Mouse (Mus musculus) testis, postnatal 10 days (tissue): Measurements from ENCODE around the gene Cplx3.

Experiments
- DNase-seq: peaks from one replicate; pipeline ENCODE4 v3.0.0; 2021; ENCODE audit warnings: low spot score

Gene Cplx3

GRCm38 (mm10) chr9:57638651-57639459 is 32.8 kb upstream of the Cplx3 start:
- no peak for DNase-seq

- DNase-seq = peak; percentile 80
Measured at GRCm38 (mm10) chr9:57637741-57638322, 31.8 kb upstream of the Cplx3 start.

GRCm38 (mm10) chr9:57637272-57637671 is 31.2 kb upstream of the Cplx3 start:
- no peak for DNase-seq

GRCm38 (mm10) chr9:57633481-57634024 is 27.5 kb upstream of the Cplx3 start:
- DNase-seq = no peak

- DNase-seq = peak; percentile 92
Measured at GRCm38 (mm10) chr9:57629118-57629874, 23.2 kb upstream of the Cplx3 start.

GRCm38 (mm10) chr9:57628717-57629116 is 22.6 kb upstream of the Cplx3 start:
- no peak for DNase-seq

GRCm38 (mm10) chr9:57627892-57628291 is 21.8 kb upstream of the Cplx3 start:
- DNase-seq = no peak

GRCm38 (mm10) chr9:57627191-57627590 is 21.1 kb upstream of the Cplx3 start:
- no peak for DNase-seq

GRCm38 (mm10) chr9:57625674-57626500 is 19.8 kb upstream of the Cplx3 start:
- DNase-seq = no peak

- DNase-seq = no peak
Measured at GRCm38 (mm10) chr9:57624295-57624694, 18.2 kb upstream of the Cplx3 start.

- DNase-seq = no peak
Measured at GRCm38 (mm10) chr9:57620674-57621073, 14.6 kb upstream of the Cplx3 start, which contains the start of gene Lman1l. TSS of gene Lman1l (minus strand) at chr9:57620774.

GRCm38 (mm10) chr9:57618854-57619253 is 12.8 kb upstream of the Cplx3 start:
- no peak for DNase-seq

GRCm38 (mm10) chr9:57617556-57618169 is 11.6 kb upstream of the Cplx3 start:
- no peak for DNase-seq

- no peak for DNase-seq
Measured at GRCm38 (mm10) chr9:57614786-57615185, 8.7 kb upstream of the Cplx3 start.

GRCm38 (mm10) chr9:57613975-57614374 is 7.9 kb upstream of the Cplx3 start:
- no peak for DNase-seq

GRCm38 (mm10) chr9:57612587-57612986 is 6.5 kb upstream of the Cplx3 start:
- DNase-seq = no peak

GRCm38 (mm10) chr9:57610359-57610826 is 4.3 kb upstream of the Cplx3 start:
- DNase-seq = no peak

- DNase-seq = no peak
Measured at GRCm38 (mm10) chr9:57609803-57610202, 3.7 kb upstream of the Cplx3 start.

GRCm38 (mm10) chr9:57605503-57605902 is 578 bp downstream of the Cplx3 start:
- no peak for DNase-seq

- DNase-seq = no peak
Measured at GRCm38 (mm10) chr9:57604875-57605274, 1.2 kb downstream of the Cplx3 start.

GRCm38 (mm10) chr9:57602098-57602497 is 4.0 kb downstream of the Cplx3 start:
- DNase-seq = no peak
